Mouse (Mus musculus): ENCODE data around the gene Sema6d.

Sema6d gene

GRCm38 (mm10) chr2:124613671-124614210 lies 524.0 kb downstream of the Sema6d start:
- DNase-seq (ENCODE audit: low read depth) = no peak

GRCm38 (mm10) chr2:124616746-124617145 lies 527.0 kb downstream of the Sema6d start:
- DNase-seq (ENCODE audit: low read depth) = no peak

- no peak for DNase-seq (ENCODE audit: low read depth)
Observed at GRCm38 (mm10) chr2:124617440-124617839, 527.7 kb downstream of the Sema6d start.

GRCm38 (mm10) chr2:124618091-124618490 lies 528.3 kb downstream of the Sema6d start:
- DNase-seq (ENCODE audit: low read depth) = no peak

GRCm38 (mm10) chr2:124618526-124619219 lies 528.9 kb downstream of the Sema6d start:
- no peak for DNase-seq (ENCODE audit: low read depth)

- DNase-seq (ENCODE audit: low read depth) = no peak
Observed at GRCm38 (mm10) chr2:124620470-124620869, 530.7 kb downstream of the Sema6d start.

GRCm38 (mm10) chr2:124621972-124622621 lies 532.3 kb downstream of the Sema6d start:
- peak; percentile 52 for DNase-seq (ENCODE audit: low read depth)

GRCm38 (mm10) chr2:124624247-124624929 lies 534.6 kb downstream of the Sema6d start:
- DNase-seq (ENCODE audit: low read depth) = no peak

GRCm38 (mm10) chr2:124626425-124626824 lies 536.7 kb downstream of the Sema6d start:
- no peak for DNase-seq (ENCODE audit: low read depth)

GRCm38 (mm10) chr2:124627664-124628063 lies 537.9 kb downstream of the Sema6d start:
- no peak for DNase-seq (ENCODE audit: low read depth)

GRCm38 (mm10) chr2:124628701-124629100 lies 538.9 kb downstream of the Sema6d start:
- no peak for DNase-seq (ENCODE audit: low read depth)

- peak; percentile 21 for DNase-seq (ENCODE audit: low read depth)
Observed at GRCm38 (mm10) chr2:124634400-124634998, 544.7 kb downstream of the Sema6d start.

GRCm38 (mm10) chr2:124635271-124635865 lies 545.6 kb downstream of the Sema6d start:
- no peak for DNase-seq (ENCODE audit: low read depth)

GRCm38 (mm10) chr2:124637080-124637479 lies 547.3 kb downstream of the Sema6d start:
- DNase-seq (ENCODE audit: low read depth) = no peak

GRCm38 (mm10) chr2:124639221-124639963 lies 549.6 kb downstream of the Sema6d start:
- DNase-seq (ENCODE audit: low read depth) = no peak

GRCm38 (mm10) chr2:124640500-124641193 lies 550.9 kb downstream of the Sema6d start:
- DNase-seq (ENCODE audit: low read depth) = no peak

- DNase-seq (ENCODE audit: low read depth) = no peak
Observed at GRCm38 (mm10) chr2:124641194-124641558, 551.4 kb downstream of the Sema6d start.

- DNase-seq (ENCODE audit: low read depth) = no peak
Observed at GRCm38 (mm10) chr2:124642131-124642530, 552.4 kb downstream of the Sema6d start.

- DNase-seq (ENCODE audit: low read depth) = no peak
Observed at GRCm38 (mm10) chr2:124650609-124651008, 560.8 kb downstream of the Sema6d start.

GRCm38 (mm10) chr2:124651146-124651545 lies 561.4 kb downstream of the Sema6d start:
- no peak for DNase-seq (ENCODE audit: low read depth)

- no peak for DNase-seq (ENCODE audit: low read depth)
Observed at GRCm38 (mm10) chr2:124653161-124653560, 563.4 kb downstream of the Sema6d start.

Measured in induced T-regulatory cell, adult 2 months (primary cell).